Mouse (Mus musculus): ENCODE results near the gene Slc39a1. TPM values are rescaled to one million over a fixed set of nuclear protein-coding genes. Genes with fewer than 3 reads are reported as not detected.
A peak's percentile ranks its signal among the peaks of the same experiment; 100 is the strongest.
"Not testable (repeated sequence)": the region's sequence is repeated elsewhere in the genome, so short reads cannot be mapped to it uniquely, and the experiment has no call there.

Slc39a1 gene
- polyA plus RNA-seq, 1 experiment from 2014 or later = 152 TPM

- Histone ChIP-seq H3K36me3 (ENCODE audit: insufficient read depth, low read length) (no peaks in the 10 kb centered on the region), H3K9ac (replicated peaks; ENCODE audit: low read depth) (no peak overlapping the region), H3K4me3 (ENCODE audit: low read depth, low read length) (no peak overlapping the region), H3K4me2 (replicated peaks; ENCODE audit: low read depth, low read length) (no peak overlapping the region), H3K9me3 (ENCODE audit: low read length) (no peaks in the 10 kb centered on the region), H3K27ac (ENCODE audit: low read length) (no peak overlapping the region), H3K4me1 (ENCODE audit: insufficient read depth, low read depth, low read length) (no peaks in the 10 kb centered on the region; the same call in 1 of the 2 replicates), H3K27me3 (replicated peaks; ENCODE audit: insufficient read depth, low read length) (no peaks in the 10 kb centered on the region)
- ATAC-seq (no peak), DNase-seq (ENCODE audit: low spot score) (no peak)
- WGBS = 95% methylated on average over 2 of the region's 2 CpGs
- 0 out of 2 replicates have a peak, but pooled peaks have one; percentile 21 for TF ChIP-seq CTCF (IDR thresholded peaks at IDR 0.05)
- no peak for TF ChIP-seq EP300 (IDR thresholded peaks at IDR 0.05)
These were observed 36.2 kb downstream of the Slc39a1 start for GRCm38 (mm10) chr3:90284150-90284549.

- not testable (repeated sequence) for H3K27ac ChIP-seq (ENCODE audit: low read length); H3K27me3 ChIP-seq (replicated peaks; ENCODE audit: insufficient read depth, low read length); H3K9me3 ChIP-seq (ENCODE audit: low read length); H3K4me2 ChIP-seq (replicated peaks; ENCODE audit: low read depth, low read length); H3K4me3 ChIP-seq (ENCODE audit: low read depth, low read length); DNase-seq (ENCODE audit: low spot score); H3K36me3 ChIP-seq (ENCODE audit: insufficient read depth, low read length); ATAC-seq; H3K4me1 ChIP-seq (ENCODE audit: insufficient read depth, low read depth, low read length); H3K9ac ChIP-seq (replicated peaks; ENCODE audit: low read depth)
- 66% methylated on average over 3 of the region's 3 CpGs for WGBS
These were observed 41.4 kb downstream of the Slc39a1 start for GRCm38 (mm10) chr3:90289403-90289802.

- H3K4me2 ChIP-seq (replicated peaks; ENCODE audit: low read depth, low read length) = no peak overlapping the region
- TF ChIP-seq CTCF (IDR thresholded peaks at IDR 0.05) (no peak), EP300 (IDR thresholded peaks at IDR 0.05) (no peak)
- H3K27ac ChIP-seq (ENCODE audit: low read length) = no peak overlapping the region
- H3K4me3 ChIP-seq (ENCODE audit: low read depth, low read length) = no peak overlapping the region
- no peaks in the 10 kb centered on the region for H3K9me3 ChIP-seq (ENCODE audit: low read length)
- no peaks in the 10 kb centered on the region for H3K27me3 ChIP-seq (replicated peaks; ENCODE audit: insufficient read depth, low read length)
- no peak for DNase-seq (ENCODE audit: low spot score)
- H3K9ac ChIP-seq (replicated peaks; ENCODE audit: low read depth) = no peak overlapping the region
- H3K4me1 ChIP-seq (ENCODE audit: insufficient read depth, low read depth, low read length) = peaks cover 10% of the 10 kb centered on the region; the same call in 1 of the 2 replicates
- no peaks in the 10 kb centered on the region for H3K36me3 ChIP-seq (ENCODE audit: insufficient read depth, low read length)
- no peak for ATAC-seq
- 80% methylated on average over 1 of the region's 1 CpGs for WGBS
These were observed 42.6 kb downstream of the Slc39a1 start for GRCm38 (mm10) chr3:90290602-90291001.

- peak overlapping the region; percentile 60 for H3K4me2 ChIP-seq (replicated peaks; ENCODE audit: low read depth, low read length)
- H3K27ac ChIP-seq (ENCODE audit: low read length) = peak overlapping the region; percentile 85
- no peak for ATAC-seq
- DNase-seq (ENCODE audit: low spot score) = no peak
- WGBS = 25% methylated on average over 2 of the region's 2 CpGs
- TF ChIP-seq EP300 (IDR thresholded peaks at IDR 0.05) (no peak), CTCF (IDR thresholded peaks at IDR 0.05) (no peak)
- no peaks in the 10 kb centered on the region for H3K36me3 ChIP-seq (ENCODE audit: insufficient read depth, low read length)
- H3K9me3 ChIP-seq (ENCODE audit: low read length) = no peaks in the 10 kb centered on the region
- H3K4me3 ChIP-seq (ENCODE audit: low read depth, low read length) = peak overlapping the region; percentile 99
- H3K4me1 ChIP-seq (ENCODE audit: insufficient read depth, low read depth, low read length) = peaks cover 12% of the 10 kb centered on the region; the same call in 1 of the 2 replicates
- H3K27me3 ChIP-seq (replicated peaks; ENCODE audit: insufficient read depth, low read length) = no peaks in the 10 kb centered on the region
- H3K9ac ChIP-seq (replicated peaks; ENCODE audit: low read depth) = peak overlapping the region; percentile 57
These were observed 44.0 kb downstream of the Slc39a1 start for GRCm38 (mm10) chr3:90291982-90292344.

- TF ChIP-seq EP300 (IDR thresholded peaks at IDR 0.05) (peak; percentile 85), CTCF (IDR thresholded peaks at IDR 0.05) (no peak)
- Histone ChIP-seq H3K27ac (ENCODE audit: low read length) (peak within 1 kb of the TSS; percentile 98), H3K9ac (replicated peaks; ENCODE audit: low read depth) (peak within 1 kb of the TSS; percentile 91), H3K4me1 (ENCODE audit: insufficient read depth, low read depth, low read length) (peaks cover 15% of the 10 kb centered on the region; the same call in 1 of the 2 replicates), H3K36me3 (ENCODE audit: insufficient read depth, low read length) (no peaks in the 10 kb centered on the region), H3K27me3 (replicated peaks; ENCODE audit: insufficient read depth, low read length) (no peaks in the 10 kb centered on the region), H3K4me3 (ENCODE audit: low read depth, low read length) (peak within 1 kb of the TSS; percentile 99), H3K9me3 (ENCODE audit: low read length) (no peaks in the 10 kb centered on the region), H3K4me2 (replicated peaks; ENCODE audit: low read depth, low read length) (peak within 1 kb of the TSS; percentile 80)
- ATAC-seq (peak; percentile 98), DNase-seq (ENCODE audit: low spot score) (peak; percentile 100)
- under 1% methylated on average over 44 of the region's 47 CpGs for WGBS
These were observed 44.6 kb downstream of the Slc39a1 start, which contains the start of gene Gatad2b for GRCm38 (mm10) chr3:90292345-90293275. TSS of gene Gatad2b (plus strand) at chr3:90293178.

GRCm38 (mm10) chr3:90293352-90294063, 45.5 kb downstream of the Slc39a1 start:
- WGBS = 0% methylated on average over 19 of the region's 68 CpGs
- Histone ChIP-seq H3K4me3 (ENCODE audit: low read depth, low read length) (peak overlapping the region; percentile 99), H3K4me2 (replicated peaks; ENCODE audit: low read depth, low read length) (peak overlapping the region; percentile 80), H3K27ac (ENCODE audit: low read length) (peak overlapping the region; percentile 98), H3K9me3 (ENCODE audit: low read length) (no peaks in the 10 kb centered on the region), H3K36me3 (ENCODE audit: insufficient read depth, low read length) (no peaks in the 10 kb centered on the region), H3K27me3 (replicated peaks; ENCODE audit: insufficient read depth, low read length) (no peaks in the 10 kb centered on the region), H3K9ac (replicated peaks; ENCODE audit: low read depth) (peak overlapping the region; percentile 91), H3K4me1 (ENCODE audit: insufficient read depth, low read depth, low read length) (peaks cover 15% of the 10 kb centered on the region; the same call in 1 of the 2 replicates)
- peak; percentile 78 for DNase-seq (ENCODE audit: low spot score)
- no peak for TF ChIP-seq EP300 (IDR thresholded peaks at IDR 0.05)
- no peak for TF ChIP-seq CTCF (IDR thresholded peaks at IDR 0.05)
- peak; percentile 27 for ATAC-seq
